Mouse (Mus musculus) ovary, postnatal 36 days (tissue): ENCODE results near the gene Gmpr.

Source experiments
- DNase-seq: peaks from one replicate; pipeline ENCODE4 v3.0.0; 2022; ENCODE audit warnings: low spot score, mixed read lengths

Gene Gmpr

DNA sequence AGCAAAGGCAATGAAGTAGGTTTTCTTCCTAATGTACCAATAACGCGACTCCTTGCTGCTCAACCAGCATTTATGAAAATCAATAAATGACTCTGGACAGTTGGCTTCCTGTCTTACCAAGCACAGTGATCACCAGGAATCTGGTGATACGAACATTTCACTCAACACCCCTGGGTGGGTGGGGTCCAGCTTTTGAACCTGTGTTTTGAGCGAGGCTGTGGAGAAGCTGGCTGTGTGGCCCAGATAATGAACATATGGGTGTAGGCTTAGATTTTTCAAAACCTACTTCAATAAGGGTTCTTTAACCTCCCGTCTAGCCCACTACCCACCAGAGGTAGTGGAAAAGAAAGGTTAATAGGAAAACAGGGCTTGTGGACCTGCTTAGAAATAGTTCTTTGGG is 4.5 kb upstream of the Gmpr start:
- no peak for DNase-seq

DNA sequence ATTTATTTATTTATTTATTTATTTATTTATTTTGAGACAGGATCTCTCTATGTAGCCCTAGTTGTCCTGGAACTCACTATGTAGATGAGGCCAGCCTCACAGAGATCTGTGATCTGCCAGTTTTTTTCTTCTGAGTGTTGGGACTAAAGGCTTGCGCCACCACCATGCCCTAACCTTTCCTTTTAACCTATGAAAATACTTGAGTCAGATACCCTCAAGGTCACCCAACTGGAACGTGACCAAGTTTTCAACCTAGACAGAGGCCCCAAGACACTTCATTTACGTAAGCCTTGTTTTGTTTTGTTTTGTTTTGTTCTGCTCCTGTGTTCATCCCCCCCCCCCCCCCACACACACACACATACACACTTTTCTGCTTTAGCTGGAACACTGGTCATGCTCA is 1.7 kb upstream of the Gmpr start:
- DNase-seq: no peak

DNA sequence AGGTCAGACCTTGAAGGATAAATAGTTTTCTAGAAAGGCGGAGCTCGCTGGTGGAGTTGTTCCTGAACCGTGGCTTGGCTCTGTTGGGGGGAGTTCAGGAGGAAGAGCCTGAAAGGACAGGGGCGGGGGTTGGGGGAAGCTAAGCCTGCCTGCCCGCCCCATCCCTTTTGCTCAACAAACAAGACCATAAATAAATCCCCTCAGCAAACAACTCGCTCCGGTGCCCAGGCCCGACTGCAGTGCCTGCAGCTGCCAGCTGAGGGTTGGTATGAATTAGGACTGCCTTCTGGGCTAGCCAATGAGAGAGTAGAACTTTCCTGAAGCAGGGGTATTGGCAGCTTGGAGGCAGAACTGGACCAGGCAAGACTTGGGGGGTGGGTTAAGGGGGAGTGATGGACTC is 1.3 kb downstream of the Gmpr start:
- DNase-seq: peak; percentile 60

DNA sequence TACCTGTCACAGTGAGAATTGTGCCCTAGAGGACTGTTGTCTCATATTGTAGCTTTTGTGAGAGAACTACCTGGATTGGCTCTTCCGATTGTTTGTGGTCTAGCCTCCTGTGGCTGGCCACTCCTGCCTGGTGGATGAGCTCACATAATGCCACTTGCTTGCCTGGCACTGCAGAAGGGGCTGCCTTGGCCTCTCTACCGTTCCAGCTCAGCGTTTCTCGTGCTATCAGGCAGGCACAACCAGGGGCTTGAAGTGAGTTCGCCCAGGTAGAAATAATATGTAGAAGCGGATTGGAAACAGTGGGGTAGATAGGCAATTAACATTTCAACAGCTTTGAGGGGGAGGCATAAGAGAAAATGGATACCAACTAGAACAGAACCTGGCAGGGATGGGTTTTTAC is 2.1 kb downstream of the Gmpr start:
- DNase-seq: no peak

DNA sequence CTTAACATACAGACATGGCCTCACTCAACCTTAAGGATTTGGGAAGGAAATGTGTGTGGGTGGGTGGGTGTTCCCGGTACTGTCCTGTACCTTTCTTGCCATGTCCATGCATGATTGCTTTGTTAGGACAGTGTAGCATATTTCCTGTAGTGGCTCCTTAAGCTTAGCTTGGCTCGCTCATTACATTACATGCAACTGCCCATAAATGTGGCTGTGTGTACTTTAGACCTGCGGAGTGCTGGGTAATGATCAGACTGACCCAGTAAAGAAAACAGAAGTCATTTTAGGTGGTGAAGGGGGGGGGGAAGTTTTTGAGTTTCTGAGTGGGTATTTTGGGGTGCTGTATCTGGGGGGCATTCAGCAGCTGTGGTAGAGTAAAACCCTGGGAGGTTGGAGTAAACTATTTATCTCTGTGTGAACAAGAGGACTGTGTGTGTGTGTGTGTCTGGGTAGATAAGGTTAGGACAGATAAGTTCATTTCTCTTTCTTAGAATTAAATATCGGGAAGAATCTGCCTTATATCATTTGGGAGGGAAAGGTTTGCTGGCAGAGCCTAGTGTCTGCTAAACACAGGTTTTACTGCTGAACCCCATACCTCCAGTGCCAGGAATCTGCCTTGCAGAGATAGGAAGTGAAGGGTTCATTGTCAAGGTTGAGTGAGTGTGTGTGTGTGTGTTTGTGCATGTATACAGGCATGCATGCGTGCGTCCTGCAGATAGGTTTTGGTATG is 4.6 kb downstream of the Gmpr start:
- DNase-seq: no peak

DNA sequence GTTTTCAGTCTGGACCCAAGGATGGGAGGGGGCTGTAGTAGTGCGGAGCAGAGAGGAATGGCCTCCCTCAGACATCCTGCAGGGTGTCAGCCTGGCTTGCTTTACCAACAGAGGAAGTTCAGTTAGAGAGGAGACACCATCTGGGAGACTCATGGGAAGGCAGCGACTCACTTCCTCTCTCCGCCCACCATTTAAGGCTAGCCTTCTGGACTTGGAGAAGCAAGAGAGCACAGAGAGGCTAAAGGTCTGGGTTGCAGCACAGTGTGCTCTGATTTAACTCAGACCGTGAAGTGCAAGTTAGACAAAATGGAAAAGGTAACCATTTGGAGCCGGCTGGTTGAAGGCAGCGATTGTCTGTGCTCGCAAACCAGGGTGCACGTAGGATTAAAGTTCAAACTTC is 5.3 kb downstream of the Gmpr start:
- DNase-seq: no peak

DNA sequence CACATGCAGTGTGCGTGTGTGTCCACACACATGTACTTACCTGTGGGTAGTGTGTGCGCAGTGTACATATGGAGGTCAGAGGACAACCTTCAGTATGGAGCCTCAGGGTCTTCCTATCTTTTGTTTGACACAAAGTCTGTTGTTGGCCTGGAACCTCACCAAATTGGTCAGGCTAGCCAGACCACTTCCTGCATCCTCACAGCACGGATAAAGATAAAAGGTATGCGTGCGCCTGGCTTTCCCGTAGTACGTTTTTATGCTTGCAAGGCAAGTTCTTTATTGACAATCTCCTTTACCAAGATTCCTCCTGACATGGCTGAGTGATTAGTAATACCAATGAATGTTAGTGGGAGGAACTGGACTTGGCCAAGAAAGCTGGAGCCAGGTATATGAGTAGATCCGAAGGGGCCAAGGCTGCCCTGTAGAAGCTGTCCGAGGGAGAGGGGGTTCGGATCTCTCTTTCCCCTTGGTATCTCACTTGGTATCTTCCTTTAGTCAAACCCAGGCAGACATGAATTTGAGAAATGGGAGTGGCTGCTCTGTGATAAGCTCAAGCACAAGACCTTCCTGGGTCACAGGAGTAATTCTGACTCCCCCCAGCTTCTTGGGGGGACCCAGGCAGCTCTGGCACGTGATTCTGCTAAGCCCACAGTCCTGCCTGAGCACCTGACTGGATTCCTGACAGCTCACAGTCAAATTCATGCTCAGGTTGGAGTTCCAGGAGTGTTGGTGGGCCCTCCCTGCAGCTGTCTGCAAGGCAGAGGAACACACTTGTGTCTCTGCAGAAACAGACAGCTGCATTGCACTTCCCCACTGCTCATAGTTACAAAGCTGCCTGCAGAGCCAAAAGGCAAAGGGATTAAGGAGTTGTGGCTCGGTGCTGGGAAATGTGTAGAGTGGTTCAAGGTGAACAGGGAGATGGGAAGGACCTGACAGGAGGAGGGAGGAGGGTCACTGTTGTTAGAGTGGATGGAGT is 6.1 kb downstream of the Gmpr start:
- DNase-seq: no peak

DNA sequence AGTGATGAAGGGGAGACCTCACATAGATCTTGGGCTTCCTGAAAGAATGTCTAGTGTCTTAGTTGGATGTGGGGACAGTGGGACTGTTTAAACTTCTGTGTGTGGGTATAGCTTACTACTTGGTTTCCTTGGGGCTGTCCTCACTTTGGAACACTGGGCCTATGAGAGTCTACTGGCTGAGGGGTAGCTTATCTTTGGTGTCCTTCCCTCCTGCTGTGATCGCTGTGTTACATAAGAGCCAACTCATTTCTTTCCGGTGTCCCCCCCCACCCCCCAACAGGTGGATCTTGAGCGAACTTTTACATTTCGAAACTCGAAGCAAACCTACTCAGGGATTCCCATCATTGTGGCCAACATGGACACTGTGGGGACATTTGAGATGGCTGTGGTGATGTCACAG is 6.9 kb downstream of the Gmpr start:
- DNase-seq: no peak

DNA sequence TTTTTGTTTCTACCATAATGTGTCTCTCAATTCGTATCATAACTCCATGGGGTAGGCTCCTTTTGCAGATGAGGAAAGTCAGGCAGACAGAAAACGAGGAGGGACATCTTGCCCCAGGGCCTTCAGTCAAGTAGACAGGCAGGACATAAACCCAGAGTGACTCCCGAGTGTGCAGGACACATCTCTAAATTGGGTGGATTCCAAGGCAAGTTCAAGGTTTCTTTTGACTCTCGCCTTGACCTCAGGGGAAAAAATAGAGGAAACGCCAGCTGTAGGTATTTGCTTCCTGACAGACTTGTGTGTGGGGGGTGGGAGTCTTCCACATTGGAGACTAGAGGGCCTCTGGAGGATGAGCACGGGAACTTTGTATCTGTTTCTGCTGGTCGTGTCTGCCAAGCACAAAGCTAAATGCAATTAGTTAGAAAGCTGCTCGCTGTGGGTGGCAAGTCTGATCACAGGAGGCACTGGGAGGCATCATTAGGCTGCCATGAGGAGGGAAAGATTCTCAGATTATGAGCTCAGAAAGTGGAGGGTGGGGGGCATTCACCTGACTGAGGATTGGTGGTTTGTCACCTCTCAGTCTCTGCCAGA is 7.7 kb downstream of the Gmpr start:
- DNase-seq: no peak

DNA sequence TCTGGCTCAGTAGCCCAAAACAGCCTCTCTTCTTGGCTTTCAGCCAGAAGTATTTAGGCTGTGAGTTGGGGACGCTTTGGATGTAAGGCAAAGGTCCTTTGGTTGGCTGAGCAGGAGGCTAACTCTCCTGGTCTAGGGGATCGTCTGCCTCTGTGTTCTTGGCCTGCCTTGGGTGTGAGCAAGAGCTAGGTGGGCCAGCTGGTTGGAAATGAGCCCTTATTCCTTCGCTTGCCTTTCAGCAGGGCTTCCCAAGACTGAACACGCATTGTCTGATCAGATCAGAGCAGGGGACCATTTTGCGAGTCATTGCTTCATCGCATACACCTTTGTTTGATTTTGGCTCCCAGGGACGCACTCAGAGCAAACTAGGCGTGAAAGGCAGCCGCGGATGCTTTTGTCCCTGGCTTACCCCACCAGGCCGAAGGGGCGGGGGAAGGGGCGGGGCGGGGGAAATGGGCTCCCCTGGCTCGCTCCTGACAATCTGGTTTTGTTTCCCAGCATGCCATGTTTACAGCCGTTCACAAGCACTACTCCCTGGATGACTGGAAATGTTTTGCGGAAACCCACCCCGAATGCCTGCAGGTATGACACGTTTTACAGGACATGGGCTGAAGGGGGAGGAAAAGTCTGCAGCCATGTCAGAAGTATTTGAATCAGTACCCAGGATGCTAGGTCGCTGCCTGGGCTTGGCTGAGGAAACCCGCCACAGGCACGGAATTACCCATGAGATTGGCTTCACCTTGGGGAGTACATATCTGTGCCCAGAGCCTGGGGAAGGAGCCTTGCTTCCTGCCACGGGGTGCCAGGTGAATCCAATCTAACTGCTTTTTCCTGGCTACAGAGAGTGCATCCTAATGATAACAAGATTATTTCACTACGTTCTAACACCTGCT is 9.5 kb downstream of the Gmpr start:
- DNase-seq: peak; percentile 43

DNA sequence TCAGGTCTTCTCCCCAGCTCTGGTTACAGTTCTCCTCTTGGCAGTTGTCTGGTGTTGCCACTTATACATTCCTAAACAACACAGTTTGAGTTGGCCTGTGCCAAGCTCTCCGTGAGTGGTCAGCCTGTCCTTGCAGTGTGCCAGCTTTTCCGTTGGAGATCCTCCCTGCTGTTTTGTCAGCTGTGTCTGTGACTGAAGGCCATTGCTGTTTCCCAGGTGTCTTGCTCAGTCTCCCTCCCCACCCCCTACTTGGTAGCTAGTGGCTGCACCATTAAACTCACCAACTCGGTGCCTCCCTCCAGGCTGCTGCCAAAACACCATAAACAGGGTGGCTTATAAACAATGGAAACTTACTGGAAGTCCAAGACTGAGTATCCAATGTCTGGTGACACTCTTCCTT is 17.1 kb downstream of the Gmpr start:
- DNase-seq: peak; percentile 61

DNA sequence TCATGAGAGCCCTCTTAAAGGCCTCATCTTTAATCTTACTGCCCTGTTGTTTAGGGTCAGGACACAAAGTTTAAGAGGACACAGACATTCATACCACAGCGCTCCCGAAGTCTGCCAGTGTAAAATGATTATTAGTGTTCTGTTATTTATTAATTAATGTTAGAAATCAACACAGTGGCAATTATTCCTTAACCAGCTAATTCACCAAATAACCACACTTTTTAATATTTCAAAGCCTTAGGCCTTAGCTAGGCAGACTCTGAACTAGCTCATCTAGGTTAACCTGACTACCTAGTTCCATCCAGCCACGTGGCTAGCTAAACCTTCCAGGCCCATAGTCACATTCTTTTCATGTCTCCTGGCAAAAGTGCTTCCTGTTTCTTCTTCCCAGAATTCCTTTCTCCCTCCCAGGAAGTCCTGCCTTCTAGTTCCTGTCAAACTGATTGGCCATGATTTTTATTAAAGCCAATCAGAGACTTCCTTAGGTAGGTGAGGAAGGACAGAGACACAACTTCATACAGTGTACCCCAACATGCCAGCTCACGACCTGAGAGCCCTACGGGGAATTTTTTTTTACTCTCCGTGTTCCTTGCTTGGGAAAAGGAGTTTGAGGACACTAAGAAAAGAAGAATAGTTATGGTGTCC is 17.7 kb downstream of the Gmpr start:
- DNase-seq: no peak

DNA sequence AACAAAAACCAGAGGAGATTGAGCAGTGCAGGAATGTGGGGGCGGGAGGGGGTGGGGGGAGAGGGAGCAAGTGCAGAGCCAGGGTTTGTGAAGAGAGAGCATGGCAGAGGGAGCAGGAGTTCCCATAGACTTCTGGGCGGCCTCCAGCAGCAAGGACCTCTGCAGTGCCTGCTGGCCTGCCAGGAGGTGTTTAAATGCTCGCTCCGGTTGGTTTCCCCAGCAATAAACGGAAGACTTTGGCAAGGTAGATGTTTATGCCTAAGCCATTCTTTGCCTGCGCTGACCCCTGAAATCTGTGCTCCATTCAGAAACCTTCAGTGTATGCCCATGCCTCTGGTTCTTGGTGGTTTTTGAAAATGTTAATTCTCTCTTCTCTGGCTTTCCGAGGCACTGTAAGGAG is 19.0 kb downstream of the Gmpr start:
- DNase-seq: peak; percentile 43

DNA sequence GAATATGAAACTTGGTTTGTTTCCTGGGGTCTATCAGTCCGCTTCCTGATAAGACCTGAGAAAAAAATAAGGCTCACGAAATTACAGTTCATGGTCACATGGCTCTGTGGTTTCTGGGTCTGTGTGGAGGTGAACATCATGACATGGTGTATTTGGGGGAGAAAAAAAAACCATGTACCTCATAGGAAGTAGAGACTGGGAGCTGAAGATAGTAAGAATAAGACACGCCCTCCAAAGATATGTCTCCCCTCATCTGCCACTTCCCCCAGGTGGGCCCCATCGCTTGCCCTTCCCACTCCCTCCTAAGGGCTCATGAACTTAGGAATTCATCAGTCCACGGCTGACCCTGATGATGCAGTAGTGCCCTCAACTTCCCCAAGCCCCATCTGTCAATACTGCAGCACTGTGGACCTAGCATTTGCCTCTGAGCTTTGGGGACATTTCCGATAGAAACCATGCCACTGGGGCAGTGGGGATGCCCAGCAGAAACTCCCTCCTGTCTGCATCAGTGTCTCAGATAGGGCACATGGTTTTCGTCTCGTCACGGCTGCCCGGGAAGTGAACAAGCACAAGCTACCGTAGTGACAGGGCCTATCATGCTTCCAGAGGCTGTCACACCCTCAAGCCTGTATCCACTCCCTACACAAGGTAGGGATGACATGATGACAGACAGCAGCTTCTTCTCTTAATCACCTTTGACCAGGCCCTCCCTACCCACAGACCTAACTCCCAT is 20.2 kb downstream of the Gmpr start:
- no peak for DNase-seq

DNA sequence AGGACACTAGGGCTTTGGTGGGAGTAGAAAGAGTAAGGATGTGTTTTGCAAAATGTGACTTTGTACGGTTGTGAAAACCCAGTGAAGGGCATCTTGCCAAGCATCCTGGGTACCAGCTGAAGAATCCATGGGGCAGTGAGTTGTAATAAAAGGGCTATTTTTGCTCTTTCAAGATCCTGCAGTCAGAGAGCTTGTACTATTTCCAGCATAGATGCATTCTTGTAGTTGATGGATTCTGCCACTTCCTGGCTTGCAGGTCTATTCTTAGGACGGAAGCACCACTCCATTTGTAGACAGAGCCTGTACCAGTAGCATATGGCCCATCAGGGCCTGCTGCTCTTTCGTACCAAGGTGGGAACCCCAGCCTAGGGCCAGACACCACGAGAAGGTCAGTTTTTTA is 21.5 kb downstream of the Gmpr start:
- DNase-seq: no peak

DNA sequence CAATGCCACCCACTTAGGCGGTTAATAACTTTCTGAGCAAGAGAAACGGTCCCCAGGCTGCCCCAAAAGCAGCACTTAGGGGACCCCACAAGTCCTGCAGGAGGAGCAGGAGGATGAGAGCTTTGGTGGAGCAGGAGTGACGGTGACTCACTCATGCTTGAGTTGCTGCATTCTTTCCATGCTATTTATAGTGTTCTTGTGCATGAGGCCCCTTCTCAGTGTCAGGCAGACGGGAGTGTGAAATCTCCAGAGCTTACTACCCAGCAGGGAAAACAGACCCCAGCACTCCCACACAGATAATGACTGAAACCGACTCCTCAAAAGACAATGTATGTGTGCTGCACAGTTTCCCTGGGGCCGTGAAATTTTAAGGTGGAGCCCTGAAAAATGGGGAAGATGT is 23.5 kb downstream of the Gmpr start:
- no peak for DNase-seq

DNA sequence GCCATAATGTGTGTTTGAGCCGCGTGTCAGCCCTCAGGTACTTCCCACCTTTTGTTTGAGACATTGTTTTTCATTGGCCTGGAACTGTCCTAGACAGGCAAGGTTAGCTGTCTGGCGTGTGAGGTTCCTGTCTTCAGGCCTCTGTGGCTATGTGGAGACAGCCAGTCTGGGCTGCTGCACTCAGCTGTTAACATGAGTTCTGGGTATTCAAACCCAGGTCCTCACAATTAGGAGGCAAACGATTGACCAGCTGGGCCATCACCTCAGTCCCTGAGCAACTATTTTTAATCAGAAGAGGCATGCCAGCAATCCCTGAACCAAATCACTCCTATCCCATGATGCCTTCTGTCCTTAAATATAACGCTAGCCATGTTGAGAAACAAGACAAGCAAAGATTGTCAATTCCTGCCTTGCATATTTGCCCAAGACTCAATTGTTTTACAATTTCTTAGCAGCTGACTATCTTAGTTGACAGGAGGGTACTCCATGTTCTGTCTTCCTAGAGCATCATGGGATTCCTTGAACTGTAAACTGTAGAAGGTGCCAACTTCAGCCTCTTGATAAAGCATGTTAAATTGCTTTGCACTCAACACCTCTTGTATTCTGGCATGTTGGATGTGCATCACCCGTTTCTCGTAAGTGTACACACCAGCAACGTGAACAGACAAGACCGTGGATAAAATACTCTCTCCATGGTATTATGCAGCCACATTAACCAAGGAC is 28.6 kb downstream of the Gmpr start:
- no peak for DNase-seq

DNA sequence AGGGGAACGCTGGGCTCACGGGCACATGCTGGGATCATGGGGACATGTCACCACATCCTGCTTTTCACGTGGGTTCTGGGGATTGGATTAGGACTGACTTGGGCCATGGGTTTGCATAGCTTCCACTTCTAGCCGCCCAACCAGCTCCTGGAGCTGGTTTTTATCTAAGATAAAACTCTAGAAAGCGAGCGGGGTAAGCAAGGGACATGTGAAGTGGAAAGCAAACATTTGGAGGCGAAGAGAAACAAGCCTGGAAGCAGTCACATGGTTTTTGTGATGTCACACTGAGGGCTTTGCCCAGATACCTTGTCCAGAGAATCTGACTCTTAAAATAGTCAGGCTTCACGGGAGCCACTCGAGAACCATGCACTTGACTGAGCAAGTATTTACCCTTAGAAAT is 29.9 kb downstream of the Gmpr start:
- DNase-seq: no peak

DNA sequence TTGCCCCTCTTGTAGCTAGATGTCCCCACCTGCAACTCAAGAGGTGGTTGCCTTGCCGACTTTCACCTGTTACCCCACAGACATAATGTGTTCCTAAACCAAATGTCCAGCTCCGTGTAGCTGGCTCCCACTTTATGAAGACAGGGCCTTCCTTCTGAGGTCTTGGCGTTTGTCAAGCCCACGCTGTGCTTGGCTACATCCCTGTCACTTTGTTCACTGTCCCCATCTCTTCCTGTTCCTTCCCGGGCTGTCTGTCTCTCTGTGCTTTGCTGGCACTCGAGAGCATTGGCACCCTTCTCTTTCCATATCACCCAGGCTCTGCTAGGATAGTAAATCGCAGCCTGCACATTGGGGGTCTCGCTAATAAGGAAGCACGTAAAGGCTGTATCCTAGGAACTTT is 30.8 kb downstream of the Gmpr start:
- DNase-seq: no peak
